Mouse (Mus musculus): Measurements from ENCODE around the gene Card9. TPM values are rescaled to one million over a fixed set of nuclear protein-coding genes. Genes with fewer than 3 reads are reported as not detected.
"Not testable (repeated sequence)": the region's sequence is repeated elsewhere in the genome, so short reads cannot be mapped to it uniquely, and the experiment has no call there.

Gene Card9
- total RNA-seq (2017), result 82.3 to 116 TPM (median 106 TPM) in 3 replicates

GRCm38 (mm10) chr2:26360772-26361171, at the start of gene Card9:
Gene Card9 (minus strand): TSS chr2:26360918.
- ATAC-seq (replicated peaks; ENCODE audit: insufficient number of reproducible peaks, low FRiP score, low TSS enrichment, poor library complexity, severe bottlenecking), result peak; percentile 77

GRCm38 (mm10) chr2:26410091-26410490, 49.4 kb upstream of the Card9 start:
- ATAC-seq (replicated peaks; ENCODE audit: insufficient number of reproducible peaks, low FRiP score, low TSS enrichment, poor library complexity, severe bottlenecking), result no peak

- no peak for ATAC-seq (replicated peaks; ENCODE audit: insufficient number of reproducible peaks, low FRiP score, low TSS enrichment, poor library complexity, severe bottlenecking)
Observed at GRCm38 (mm10) chr2:26409362-26409761, 48.6 kb upstream of the Card9 start.

- peak; percentile 91 for ATAC-seq (replicated peaks; ENCODE audit: insufficient number of reproducible peaks, low FRiP score, low TSS enrichment, poor library complexity, severe bottlenecking)
Observed at GRCm38 (mm10) chr2:26408515-26409356, 48.0 kb upstream of the Card9 start, which contains the start of gene Inpp5e. Gene Inpp5e (minus strand): TSS chr2:26409203.

- ATAC-seq (replicated peaks; ENCODE audit: insufficient number of reproducible peaks, low FRiP score, low TSS enrichment, poor library complexity, severe bottlenecking), result no peak
Observed at GRCm38 (mm10) chr2:26403306-26403705, 42.6 kb upstream of the Card9 start.

- no peak for ATAC-seq (replicated peaks; ENCODE audit: insufficient number of reproducible peaks, low FRiP score, low TSS enrichment, poor library complexity, severe bottlenecking)
Observed at GRCm38 (mm10) chr2:26402265-26402664, 41.5 kb upstream of the Card9 start.

GRCm38 (mm10) chr2:26401023-26401422, 40.3 kb upstream of the Card9 start:
- no peak for ATAC-seq (replicated peaks; ENCODE audit: insufficient number of reproducible peaks, low FRiP score, low TSS enrichment, poor library complexity, severe bottlenecking)

GRCm38 (mm10) chr2:26400296-26400695, 39.6 kb upstream of the Card9 start:
- ATAC-seq (replicated peaks; ENCODE audit: insufficient number of reproducible peaks, low FRiP score, low TSS enrichment, poor library complexity, severe bottlenecking), result no peak

GRCm38 (mm10) chr2:26399647-26400046, 38.9 kb upstream of the Card9 start:
- ATAC-seq (replicated peaks; ENCODE audit: insufficient number of reproducible peaks, low FRiP score, low TSS enrichment, poor library complexity, severe bottlenecking), result no peak

- ATAC-seq (replicated peaks; ENCODE audit: insufficient number of reproducible peaks, low FRiP score, low TSS enrichment, poor library complexity, severe bottlenecking), result no peak
Observed at GRCm38 (mm10) chr2:26398978-26399377, 38.3 kb upstream of the Card9 start.

- no peak for ATAC-seq (replicated peaks; ENCODE audit: insufficient number of reproducible peaks, low FRiP score, low TSS enrichment, poor library complexity, severe bottlenecking)
Observed at GRCm38 (mm10) chr2:26391617-26392016, 30.9 kb upstream of the Card9 start.

GRCm38 (mm10) chr2:26390954-26391353, 30.2 kb upstream of the Card9 start:
- ATAC-seq (replicated peaks; ENCODE audit: insufficient number of reproducible peaks, low FRiP score, low TSS enrichment, poor library complexity, severe bottlenecking), result no peak

- ATAC-seq (replicated peaks; ENCODE audit: insufficient number of reproducible peaks, low FRiP score, low TSS enrichment, poor library complexity, severe bottlenecking), result 0 out of 2 replicates have a peak, but pooled peaks have one; percentile 25
Observed at GRCm38 (mm10) chr2:26389154-26389690, 28.5 kb upstream of the Card9 start, which contains the start of the genes Entr1 and Pmpca. Gene Entr1 (minus strand): TSS chr2:26389316. Gene Pmpca (plus strand): TSS chr2:26389339.

GRCm38 (mm10) chr2:26388682-26389153, 28.0 kb upstream of the Card9 start:
- ATAC-seq (replicated peaks; ENCODE audit: insufficient number of reproducible peaks, low FRiP score, low TSS enrichment, poor library complexity, severe bottlenecking), result no peak

GRCm38 (mm10) chr2:26387713-26388112, 27.0 kb upstream of the Card9 start:
- ATAC-seq (replicated peaks; ENCODE audit: insufficient number of reproducible peaks, low FRiP score, low TSS enrichment, poor library complexity, severe bottlenecking), result no peak

GRCm38 (mm10) chr2:26380871-26381270, 20.2 kb upstream of the Card9 start:
- not testable (repeated sequence) for ATAC-seq (replicated peaks; ENCODE audit: insufficient number of reproducible peaks, low FRiP score, low TSS enrichment, poor library complexity, severe bottlenecking)

- ATAC-seq (replicated peaks; ENCODE audit: insufficient number of reproducible peaks, low FRiP score, low TSS enrichment, poor library complexity, severe bottlenecking), result peak; percentile 91
Observed at GRCm38 (mm10) chr2:26380131-26380771, 19.5 kb upstream of the Card9 start, which contains the start of gene Snapc4. Gene Snapc4 (minus strand): TSS chr2:26380653.

- no peak for ATAC-seq (replicated peaks; ENCODE audit: insufficient number of reproducible peaks, low FRiP score, low TSS enrichment, poor library complexity, severe bottlenecking)
Observed at GRCm38 (mm10) chr2:26372396-26372795, 11.7 kb upstream of the Card9 start.

- no peak for ATAC-seq (replicated peaks; ENCODE audit: insufficient number of reproducible peaks, low FRiP score, low TSS enrichment, poor library complexity, severe bottlenecking)
Observed at GRCm38 (mm10) chr2:26368572-26368971, 7.9 kb upstream of the Card9 start.
